Mouse (Mus musculus) liver, embryonic 13.5 days (tissue): ENCODE results near the gene Cbx2. TPM values are rescaled to one million over a fixed set of nuclear protein-coding genes. Genes with fewer than 3 reads are reported as not detected.

Experiments used
- ATAC-seq: fragments of 200-750 bp; cut with Nextera tagmentation; 2 replicates; pipeline ENCODE4 v1.8.0; 2017; ENCODE audit warnings: low read depth, mild to moderate bottlenecking, moderate number of reproducible peaks, moderate library complexity
- DNase-seq: peaks from one replicate; pipeline ENCODE4 v3.0.0; 2022
- H3K27ac ChIP-seq: fragments of 300-500 bp; sonication (generic); 2 replicates; pipeline ENCODE4 v1.5.1; 2015; ENCODE audit warnings: moderate library complexity, mild to moderate bottlenecking, inconsistent platforms
- H3K27me3 ChIP-seq: fragments of 300-500 bp; sonication (generic); 2 replicates; pipeline ENCODE4 v1.6.1; 2015; ENCODE audit warnings: mild to moderate bottlenecking, inconsistent platforms
- H3K36me3 ChIP-seq: fragments of 300-500 bp; sonication (generic); 2 replicates; pipeline ENCODE4 v1.6.1; 2015; ENCODE audit warnings: mild to moderate bottlenecking, inconsistent platforms
- H3K4me1 ChIP-seq: fragments of 300-500 bp; sonication (generic); replicated peaks from 2 replicates; pipeline ENCODE4 v1.6.1; 2015; ENCODE audit warnings: inconsistent platforms
- H3K4me2 ChIP-seq: fragments of 300-500 bp; sonication (generic); 2 replicates; pipeline ENCODE4 v1.6.1; 2015; ENCODE audit warnings: inconsistent platforms, mild to moderate bottlenecking, moderate library complexity
- H3K4me3 ChIP-seq: fragments of 300-500 bp; sonication (generic); replicated peaks from 2 replicates; pipeline ENCODE4 v1.5.1; 2015; ENCODE audit warnings: mild to moderate bottlenecking, inconsistent platforms
- H3K9ac ChIP-seq: fragments of 300-500 bp; sonication (generic); 2 replicates; pipeline ENCODE4 v1.6.1; 2015; ENCODE audit warnings: mild to moderate bottlenecking, inconsistent platforms
- H3K9me3 ChIP-seq: fragments of 300-500 bp; sonication (generic); replicated peaks from 2 replicates; pipeline ENCODE4 v1.6.1; 2016; ENCODE audit warnings: inconsistent platforms
- WGBS: fragments of 180-500 bp; shearing (Covaris S2); methylation state at CpG from one replicate; pipeline ENCODE4 v1.1.7; 2015; ENCODE audit not compliant: insufficient replicate concordance; 5-methylcytosine and 5-hydroxymethylcytosine counted together
- polyA plus RNA-seq: library from polyadenylated mRNA; unstranded; fragments of >200 nt; fragmentation: Nextera tagmentation; extraction: Ambion mirVana; gene quantifications from 2 replicates; pipeline ENCODE4 v1.2.1, GENCODE M21; 2015

Cbx2 gene
- polyA plus RNA-seq, 1 experiment from 2014 or later, result 3.8 TPM

- H3K27me3 ChIP-seq, result peaks cover 39% of the 10 kb centered on the region
- H3K4me3 ChIP-seq, result no peak overlapping the region
- H3K9ac ChIP-seq, result no peak overlapping the region
- peaks cover 3% of the 10 kb centered on the region; the same call in 1 of the 2 replicates for H3K4me1 ChIP-seq
- WGBS, result 51% methylated on average over 3 of the region's 3 CpGs
- no peak for ATAC-seq
- H3K36me3 ChIP-seq, result no peaks in the 10 kb centered on the region
- no peaks in the 10 kb centered on the region for H3K9me3 ChIP-seq
- H3K4me2 ChIP-seq, result no peak overlapping the region
- no peak for DNase-seq
- no peak overlapping the region for H3K27ac ChIP-seq
Observed at GRCm38 (mm10) chr11:118997182-118997581, 25.6 kb upstream of the Cbx2 start.

GRCm38 (mm10) chr11:118998540-118999265, 24.1 kb upstream of the Cbx2 start:
- no peaks in the 10 kb centered on the region for H3K36me3 ChIP-seq
- H3K9ac ChIP-seq, result no peak overlapping the region
- peaks cover 41% of the 10 kb centered on the region for H3K27me3 ChIP-seq
- DNase-seq, result peak; percentile 29
- H3K9me3 ChIP-seq, result no peaks in the 10 kb centered on the region
- no peak overlapping the region for H3K4me2 ChIP-seq
- no peak for ATAC-seq
- H3K4me3 ChIP-seq, result no peak overlapping the region
- no peak overlapping the region for H3K27ac ChIP-seq
- 12% methylated on average over 30 of the region's 30 CpGs for WGBS
- peaks cover 3% of the 10 kb centered on the region; the same call in 1 of the 2 replicates for H3K4me1 ChIP-seq

GRCm38 (mm10) chr11:118999361-118999804, 23.4 kb upstream of the Cbx2 start:
- no peak overlapping the region for H3K27ac ChIP-seq
- H3K9ac ChIP-seq, result no peak overlapping the region
- peaks cover 3% of the 10 kb centered on the region; the same call in 1 of the 2 replicates for H3K4me1 ChIP-seq
- no peaks in the 10 kb centered on the region for H3K9me3 ChIP-seq
- H3K4me2 ChIP-seq, result no peak overlapping the region
- DNase-seq (no peak), ATAC-seq (no peak)
- peaks cover 41% of the 10 kb centered on the region for H3K27me3 ChIP-seq
- no peaks in the 10 kb centered on the region for H3K36me3 ChIP-seq
- no peak overlapping the region for H3K4me3 ChIP-seq
- WGBS, result 8% methylated on average over 26 of the region's 26 CpGs

GRCm38 (mm10) chr11:119000877-119001276, 21.9 kb upstream of the Cbx2 start:
- peaks cover 38% of the 10 kb centered on the region for H3K27me3 ChIP-seq
- no peak overlapping the region for H3K4me3 ChIP-seq
- no peaks in the 10 kb centered on the region for H3K36me3 ChIP-seq
- no peak overlapping the region for H3K27ac ChIP-seq
- no peak for DNase-seq
- ATAC-seq, result no peak
- no peaks in the 10 kb centered on the region for H3K4me1 ChIP-seq
- no peak overlapping the region for H3K9ac ChIP-seq
- H3K4me2 ChIP-seq, result no peak overlapping the region
- H3K9me3 ChIP-seq, result no peaks in the 10 kb centered on the region
- WGBS, result 51% methylated on average over 2 of the region's 2 CpGs

- Histone ChIP-seq H3K4me3 (no peak overlapping the region), H3K9me3 (no peaks in the 10 kb centered on the region), H3K27ac (no peak overlapping the region), H3K27me3 (peaks cover 34% of the 10 kb centered on the region), H3K9ac (no peak overlapping the region), H3K36me3 (no peaks in the 10 kb centered on the region), H3K4me1 (no peaks in the 10 kb centered on the region), H3K4me2 (no peak overlapping the region)
- 59% methylated on average over 4 of the region's 4 CpGs for WGBS
- DNase-seq (no peak), ATAC-seq (no peak)
Observed at GRCm38 (mm10) chr11:119001493-119002128, 21.2 kb upstream of the Cbx2 start.

- DNase-seq (no peak), ATAC-seq (no peak)
- Histone ChIP-seq H3K4me1 (no peaks in the 10 kb centered on the region), H3K27ac (no peak overlapping the region), H3K9me3 (no peaks in the 10 kb centered on the region), H3K4me2 (no peak overlapping the region), H3K27me3 (peaks cover 9% of the 10 kb centered on the region), H3K9ac (no peak overlapping the region), H3K4me3 (no peak overlapping the region), H3K36me3 (no peaks in the 10 kb centered on the region)
- 62% methylated on average over 10 of the region's 10 CpGs for WGBS
Observed at GRCm38 (mm10) chr11:119005547-119006275, 17.1 kb upstream of the Cbx2 start.

- Histone ChIP-seq H3K4me3 (no peak overlapping the region), H3K36me3 (no peaks in the 10 kb centered on the region), H3K9me3 (no peaks in the 10 kb centered on the region), H3K4me2 (no peak overlapping the region), H3K9ac (no peak overlapping the region), H3K27ac (no peak overlapping the region), H3K27me3 (0 out of 2 replicates have a peak, but pooled peaks cover 2% of the 10 kb centered on the region), H3K4me1 (no peaks in the 10 kb centered on the region)
- DNase-seq (no peak), ATAC-seq (no peak)
- 50% methylated on average over 3 of the region's 3 CpGs for WGBS
Observed at GRCm38 (mm10) chr11:119006462-119006861, 16.3 kb upstream of the Cbx2 start.

GRCm38 (mm10) chr11:119007461-119008456, 15.0 kb upstream of the Cbx2 start:
- Histone ChIP-seq H3K27me3 (0 out of 2 replicates have a peak, but pooled peaks cover 2% of the 10 kb centered on the region), H3K9me3 (no peaks in the 10 kb centered on the region), H3K4me1 (no peaks in the 10 kb centered on the region), H3K36me3 (no peaks in the 10 kb centered on the region), H3K4me3 (peak overlapping the region; percentile 11), H3K27ac (no peak overlapping the region), H3K9ac (0 out of 2 replicates have a peak overlapping the region, but pooled peaks have one; percentile 0), H3K4me2 (peak overlapping the region; percentile 41)
- ATAC-seq, result peak; percentile 34; the same call in 1 of the 2 replicates
- DNase-seq, result no peak
- 23% methylated on average over 21 of the region's 21 CpGs for WGBS

- Histone ChIP-seq H3K4me1 (no peaks in the 10 kb centered on the region), H3K9me3 (no peaks in the 10 kb centered on the region), H3K4me2 (no peak overlapping the region), H3K27ac (no peak overlapping the region), H3K27me3 (peaks cover 27% of the 10 kb centered on the region), H3K9ac (no peak overlapping the region), H3K4me3 (no peak overlapping the region), H3K36me3 (no peaks in the 10 kb centered on the region)
- 58% methylated on average over 7 of the region's 7 CpGs for WGBS
- no peak for DNase-seq
- ATAC-seq, result no peak
Observed at GRCm38 (mm10) chr11:119014455-119014854, 8.3 kb upstream of the Cbx2 start.

GRCm38 (mm10) chr11:119017506-119017905, 5.3 kb upstream of the Cbx2 start:
- Histone ChIP-seq H3K4me1 (peaks cover 5% of the 10 kb centered on the region), H3K9ac (no peak overlapping the region), H3K27me3 (peaks cover 58% of the 10 kb centered on the region), H3K9me3 (no peaks in the 10 kb centered on the region), H3K4me2 (no peak overlapping the region), H3K36me3 (no peaks in the 10 kb centered on the region), H3K4me3 (no peak overlapping the region), H3K27ac (no peak overlapping the region)
- WGBS, result 73% methylated on average over 7 of the region's 7 CpGs
- DNase-seq, result no peak
- no peak for ATAC-seq
